Mouse (Mus musculus) myocyte (in vitro differentiated cells): Measurements from ENCODE around the gene Uts2b.

Experiments
- CEBPB ChIP-seq: IDR thresholded peaks from 2 replicates; pipeline ENCODE4 v1.6.1; 2011; ENCODE audit warnings: mild to moderate bottlenecking, moderate library complexity; ENCODE audit not compliant: poor library complexity, insufficient read depth, severe bottlenecking
- E2F4 ChIP-seq: IDR thresholded peaks from one replicate; pipeline ENCODE4 v1.6.1; 2011; ENCODE audit warnings: mild to moderate bottlenecking, control low read depth, moderate library complexity; ENCODE audit not compliant: insufficient read depth
- MAX ChIP-seq: IDR thresholded peaks from one replicate; pipeline ENCODE4 v1.6.1; 2011; ENCODE audit warnings: low read depth, mild to moderate bottlenecking, control low read depth
- MYOD1 ChIP-seq, 3 experiments: IDR thresholded peaks; one replicate each; pipeline ENCODE4 v1.6.1; 2011; ENCODE audit warnings: control low read depth in 2 of 3, low read depth in 2 of 3, mild to moderate bottlenecking in 2 of 3, moderate library complexity in 1 of 3; ENCODE audit not compliant: insufficient read length in 2 of 3, control insufficient read depth in 1 of 3
- MYOG ChIP-seq, 3 experiments: IDR thresholded peaks; one replicate each; pipeline ENCODE4 v1.6.1; 2011; ENCODE audit warnings: control low read depth in 2 of 3, low read depth in 2 of 3, mild to moderate bottlenecking in 2 of 3; ENCODE audit not compliant: insufficient read length in 2 of 3, control insufficient read depth in 1 of 3, insufficient read depth in 1 of 3
- POLR2A ChIP-seq: IDR thresholded peaks from one replicate; pipeline ENCODE4 v1.6.1; 2011; ENCODE audit warnings: low read depth, mild to moderate bottlenecking, control low read depth, moderate library complexity; ENCODE audit not compliant: insufficient read length
- POLR2AphosphoS2 ChIP-seq: IDR thresholded peaks from one replicate; pipeline ENCODE4 v1.6.1; 2011; ENCODE audit warnings: low read depth, control low read depth; ENCODE audit not compliant: insufficient read length
- SRF ChIP-seq: IDR thresholded peaks from one replicate; pipeline ENCODE4 v1.6.1; 2011; ENCODE audit warnings: low read depth; ENCODE audit not compliant: control insufficient read depth, insufficient read length
- TCF12 ChIP-seq: IDR thresholded peaks from one replicate; pipeline ENCODE4 v1.6.1; 2011; ENCODE audit warnings: mild to moderate bottlenecking, control low read depth; ENCODE audit not compliant: poor library complexity, insufficient read depth, severe bottlenecking
- TCF3 ChIP-seq: IDR thresholded peaks from one replicate; pipeline ENCODE4 v1.6.1; 2011; ENCODE audit warnings: low read depth, control low read depth; ENCODE audit not compliant: insufficient read length
- USF1 ChIP-seq: IDR thresholded peaks from one replicate; pipeline ENCODE4 v1.6.1; 2011; ENCODE audit warnings: low read depth, mild to moderate bottlenecking, control low read depth, moderate library complexity

- TF ChIP-seq POLR2A, result no peak
- TF ChIP-seq CEBPB, result no peak
- no peak for TF ChIP-seq TCF3
- no peak for TF ChIP-seq TCF12
- TF ChIP-seq E2F4, result no peak
- no peak for TF ChIP-seq MYOD1 (IDR thresholded peaks at IDR 0.05; ENCODE audit: control insufficient read depth in 1 of 3, insufficient read length in 2 of 3, low read depth in 2 of 3)
- TF ChIP-seq MAX, result no peak
- TF ChIP-seq POLR2AphosphoS2, result no peak
- TF ChIP-seq MYOG (IDR thresholded peaks at IDR 0.05; ENCODE audit: control insufficient read depth in 1 of 3, insufficient read depth in 1 of 3, insufficient read length in 2 of 3, low read depth in 2 of 3), result no peak
- TF ChIP-seq USF1, result no peak
- TF ChIP-seq SRF, result no peak
Observed at GRCm38 (mm10) chr16:27322047-27322446, 48.0 kb downstream of the Uts2b start.
